Mouse (Mus musculus) stomach, postnatal 0 days (tissue): ENCODE measurements around the gene Rpl41. TPM values are rescaled to one million over a fixed set of nuclear protein-coding genes. Genes with fewer than 3 reads are reported as not detected.
"Not testable (repeated sequence)": the region's sequence is repeated elsewhere in the genome, so short reads cannot be mapped to it uniquely, and the experiment has no call there.

Experiments used
- ATAC-seq: fragments of 200-750 bp; cut with Nextera tagmentation; 2 replicates; pipeline ENCODE4 v1.8.0; 2017; ENCODE audit not compliant: low FRiP score, low TSS enrichment
- DNase-seq: peaks from one replicate; pipeline ENCODE4 v3.0.0-alpha.2; 2016; ENCODE audit warnings: low spot score
- H3K27ac ChIP-seq: fragments of 300-500 bp; sonication (generic); replicated peaks from 2 replicates; pipeline ENCODE4 v1.5.1; 2014; ENCODE audit warnings: mild to moderate bottlenecking, control low read depth
- H3K27me3 ChIP-seq: fragments of 300-500 bp; sonication (generic); 2 replicates; pipeline ENCODE4 v1.6.1; 2014; ENCODE audit warnings: low read length; ENCODE audit not compliant: control insufficient read depth, insufficient read depth
- H3K36me3 ChIP-seq: fragments of 300-500 bp; sonication (generic); 2 replicates; pipeline ENCODE4 v1.6.1; 2014; ENCODE audit warnings: low read length, mixed read lengths; ENCODE audit not compliant: control insufficient read depth, insufficient read depth
- H3K4me1 ChIP-seq: fragments of 300-500 bp; sonication (generic); replicated peaks from 2 replicates; pipeline ENCODE4 v1.6.1; 2014; ENCODE audit warnings: antibody characterized with exemption; ENCODE audit not compliant: control insufficient read depth, insufficient read depth
- H3K4me2 ChIP-seq: fragments of 300-500 bp; sonication (generic); replicated peaks from 2 replicates; pipeline ENCODE4 v1.6.1; 2014; ENCODE audit warnings: low read depth, mild to moderate bottlenecking, control low read depth, moderate library complexity
- H3K4me3 ChIP-seq: fragments of 300-500 bp; sonication (generic); 2 replicates; pipeline ENCODE4 v1.5.1; 2014; ENCODE audit warnings: low read depth, low read length, control low read depth
- H3K9ac ChIP-seq: fragments of 300-500 bp; sonication (generic); 2 replicates; pipeline ENCODE4 v1.6.1; 2014; ENCODE audit warnings: mild to moderate bottlenecking, low read length, control low read depth, mixed read lengths
- H3K9me3 ChIP-seq: fragments of 300-500 bp; sonication (generic); 2 replicates; pipeline ENCODE4 v1.6.1; 2016; ENCODE audit warnings: low read length; ENCODE audit not compliant: control insufficient read depth
- CTCF ChIP-seq: IDR thresholded peaks from 2 replicates; pipeline ENCODE4 v1.5.1; 2016; ENCODE audit warnings: antibody characterized with exemption, low read depth, mild to moderate bottlenecking, moderate library complexity
- EP300 ChIP-seq: optimal IDR thresholded peaks from 2 replicates; pipeline ENCODE3; 2016; ENCODE audit warnings: antibody characterized with exemption
- WGBS: fragments of 180-500 bp; shearing (Covaris S2); extraction: QIAGEN DNeasy Blood & Tissue Kit; methylation state at CpG from one replicate; pipeline ENCODE4 v1.1.7; 2014; 5-methylcytosine and 5-hydroxymethylcytosine counted together
- polyA plus RNA-seq: library from polyadenylated mRNA; unstranded; fragments of >200 nt; fragmentation: Nextera tagmentation; extraction: Ambion mirVana; gene quantifications from 2 replicates; pipeline ENCODE4 v1.2.1, GENCODE M21; 2015

Gene Rpl41
- polyA plus RNA-seq, 1 experiment from 2014 or later, result 3,693 TPM

DNA sequence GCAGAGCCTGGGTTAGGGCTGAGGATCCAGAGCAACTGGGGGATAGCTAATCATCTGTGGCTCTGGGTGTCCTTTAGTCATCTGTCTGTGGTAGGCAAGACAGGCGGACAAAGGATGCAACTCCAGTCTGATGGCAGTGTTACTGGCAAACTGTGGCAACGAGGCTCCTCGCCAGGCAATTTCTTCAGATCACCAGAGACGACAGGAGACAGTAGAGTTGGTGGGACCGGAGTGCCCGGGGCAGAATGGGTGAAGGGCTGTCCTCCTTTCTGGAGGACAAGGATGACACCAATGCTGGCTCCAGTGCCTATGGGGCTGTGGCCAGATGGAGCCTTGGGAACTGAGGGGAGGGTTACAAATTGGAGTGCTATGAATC, 565 bp upstream of the Rpl41 start:
- not testable (repeated sequence) for H3K4me1 ChIP-seq, DNase-seq, H3K9me3 ChIP-seq, H3K9ac ChIP-seq, H3K4me2 ChIP-seq, H3K27ac ChIP-seq, ATAC-seq, H3K36me3 ChIP-seq, H3K27me3 ChIP-seq, H3K4me3 ChIP-seq
- 59% methylated on average over 6 of the region's 6 CpGs for WGBS

DNA sequence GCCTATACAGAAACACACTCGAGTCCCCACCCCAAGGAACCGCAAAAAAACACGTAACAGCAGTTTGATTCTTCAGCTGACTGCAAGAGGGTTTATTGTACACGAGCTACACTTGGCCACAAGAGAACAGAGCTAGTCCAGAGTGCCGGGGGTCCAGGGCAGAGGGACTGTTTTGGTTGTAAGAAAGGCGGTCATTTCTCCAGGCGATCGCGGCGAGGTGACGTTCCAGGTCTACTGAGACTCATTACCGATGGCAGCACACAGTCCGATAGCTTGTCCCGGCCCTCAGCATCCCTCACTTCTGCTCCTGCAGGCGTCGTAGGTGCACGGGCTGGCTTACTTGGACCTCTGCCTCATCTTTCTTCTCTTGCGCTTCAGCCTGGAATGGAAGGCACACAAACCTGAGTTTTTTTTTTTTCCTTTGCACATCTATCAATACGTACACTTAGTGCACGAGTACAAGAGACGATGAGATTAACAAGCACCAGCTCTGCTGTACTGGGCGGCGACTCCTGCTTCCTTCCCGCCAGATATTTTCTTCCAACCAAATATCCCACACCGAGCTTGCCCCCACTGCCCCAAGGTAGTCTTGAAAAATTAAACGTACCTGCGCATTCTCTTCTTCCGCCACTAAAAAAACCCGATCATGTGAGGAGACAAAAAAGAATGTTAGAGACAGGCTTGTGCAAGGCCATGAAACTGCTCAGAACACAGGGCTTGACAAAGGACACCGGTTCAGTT, 884 bp downstream of the Rpl41 start:
- H3K4me1 ChIP-seq, H3K36me3 ChIP-seq, H3K27me3 ChIP-seq, ATAC-seq, H3K9me3 ChIP-seq, DNase-seq: not testable (repeated sequence)
- Histone ChIP-seq H3K27ac (peak overlapping the region; percentile 89), H3K9ac (peak overlapping the region; percentile 86), H3K4me3 (peak overlapping the region; percentile 71), H3K4me2 (peak overlapping the region; percentile 79)
- WGBS, result under 1% methylated on average over 21 of the region's 30 CpGs

- Histone ChIP-seq H3K36me3 (peaks cover 13% of the 10 kb centered on the region; the same call in 1 of the 2 replicates), H3K27me3 (no peaks in the 10 kb centered on the region), H3K27ac (peak within 1 kb of the TSS; percentile 89), H3K4me3 (peak within 1 kb of the TSS; percentile 71), H3K9me3 (no peaks in the 10 kb centered on the region), H3K4me1 (no peaks in the 10 kb centered on the region), H3K9ac (peak within 1 kb of the TSS; percentile 86), H3K4me2 (peak within 1 kb of the TSS; percentile 79)
- TF ChIP-seq CTCF (peak; percentile 80), EP300 (no peak)
- ATAC-seq (peak; percentile 91), DNase-seq (peak; percentile 96)
- under 1% methylated on average over 50 of the region's 50 CpGs for WGBS
Observed at GRCm38 (mm10) chr10:128547361-128548032, 1.6 kb downstream of the Rpl41 start, which contains the start of gene Zc3h10. Gene Zc3h10, minus strand, starts transcription at chr10:128547774.

DNA sequence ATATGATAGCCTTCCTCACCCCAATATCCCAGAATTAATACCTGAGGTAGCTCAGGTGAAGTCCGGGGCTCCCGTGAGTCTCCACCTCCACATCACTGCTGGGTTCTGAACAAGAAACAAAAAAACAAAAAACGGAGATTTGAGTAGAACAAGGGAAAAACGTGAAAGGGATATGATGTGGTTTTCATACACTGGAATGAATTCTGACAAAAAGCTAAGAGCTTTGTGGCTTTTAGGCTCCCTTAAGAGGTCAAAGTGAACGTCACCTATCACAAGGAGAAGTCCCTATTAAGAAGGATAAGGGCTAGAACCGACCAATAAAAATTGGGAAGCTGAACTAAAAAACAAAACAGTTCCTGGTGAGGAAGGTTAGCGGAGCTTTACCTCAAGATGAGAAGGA, 2.3 kb downstream of the Rpl41 start:
- WGBS, result 8% methylated on average over 7 of the region's 7 CpGs

DNA sequence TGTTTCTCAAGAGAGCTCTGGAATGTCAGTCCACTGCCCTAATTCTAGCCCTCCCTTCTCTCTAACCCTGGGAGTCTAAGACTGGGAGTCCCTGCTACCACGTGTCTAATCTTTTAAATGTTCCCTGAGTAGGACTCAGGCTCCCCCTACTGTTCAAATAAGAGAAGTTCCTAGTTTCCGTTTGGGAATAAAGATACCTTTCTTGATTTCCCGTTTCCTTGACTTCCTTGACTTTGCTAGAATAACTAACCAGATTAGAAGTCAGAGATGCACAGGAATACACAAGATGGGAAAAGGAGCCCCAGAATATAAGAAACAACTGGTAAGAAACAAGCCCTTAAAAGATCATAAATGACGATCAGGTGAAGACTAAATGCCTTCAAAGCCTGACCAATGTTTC, 2.7 kb downstream of the Rpl41 start:
- Histone ChIP-seq H3K27me3 (no peaks in the 10 kb centered on the region), H3K36me3 (peaks cover 13% of the 10 kb centered on the region; the same call in 1 of the 2 replicates), H3K4me2 (peak overlapping the region; percentile 79), H3K9ac (no peak overlapping the region), H3K4me3 (peak overlapping the region; percentile 71), H3K27ac (peak overlapping the region; percentile 89; the same call in 1 of the 2 replicates), H3K4me1 (no peaks in the 10 kb centered on the region), H3K9me3 (no peaks in the 10 kb centered on the region)
- TF ChIP-seq EP300 (no peak), CTCF (peak; percentile 91)
- WGBS, result 13% methylated on average over 4 of the region's 4 CpGs
- DNase-seq (no peak), ATAC-seq (peak; percentile 22; the same call in 1 of the 2 replicates)

More for the DNA sequence above, 2.3 kb downstream of the Rpl41 start:
- TF ChIP-seq EP300 (no peak), CTCF (no peak)
- Histone ChIP-seq H3K36me3 (peaks cover 13% of the 10 kb centered on the region; the same call in 1 of the 2 replicates), H3K4me1 (no peaks in the 10 kb centered on the region), H3K4me2 (peak overlapping the region; percentile 79), H3K4me3 (peak overlapping the region; percentile 71), H3K9me3 (no peaks in the 10 kb centered on the region), H3K9ac (peak overlapping the region; percentile 70), H3K27ac (peak overlapping the region; percentile 89), H3K27me3 (no peaks in the 10 kb centered on the region)
- DNase-seq (no peak), ATAC-seq (no peak)

- no peaks in the 10 kb centered on the region for H3K27me3 ChIP-seq
- WGBS, result 80% methylated on average over 3 of the region's 3 CpGs
Observed at GRCm38 (mm10) chr10:128545570-128545898, 3.6 kb downstream of the Rpl41 start.

More at GRCm38 (mm10) chr10:128545570-128545898, 3.6 kb downstream of the Rpl41 start:
- peaks cover 13% of the 10 kb centered on the region; the same call in 1 of the 2 replicates for H3K36me3 ChIP-seq
- H3K27ac ChIP-seq, result peak overlapping the region; percentile 49; the same call in 1 of the 2 replicates
- ATAC-seq (no peak), DNase-seq (no peak)
- H3K4me1 ChIP-seq, result no peaks in the 10 kb centered on the region
- TF ChIP-seq CTCF (no peak), EP300 (no peak)
- no peak overlapping the region for H3K4me2 ChIP-seq
- H3K4me3 ChIP-seq, result no peak overlapping the region
- H3K9me3 ChIP-seq, result no peaks in the 10 kb centered on the region
- no peak overlapping the region for H3K9ac ChIP-seq
